Mouse (Mus musculus) kidney, embryonic 14.5 days (tissue): ENCODE measurements around the gene Gm4303. TPM values are rescaled to one million over a fixed set of nuclear protein-coding genes. Genes with fewer than 3 reads are reported as not detected.

Experiments
- polyA plus RNA-seq: library from polyadenylated mRNA; unstranded; fragments of >200 nt; fragmentation: Nextera tagmentation; extraction: Ambion mirVana; gene quantifications from 2 replicates; pipeline ENCODE4 v1.2.1, GENCODE M21; 2014

The Gm4303 gene
- polyA plus RNA-seq, 1 experiment from 2014 or later: not detected

Other genes starting within 250 kb of the Gm4303 start
- not detected in 2 replicates for gene Gm4301, start 10.3 kb upstream of the Gm4303 start, polyA plus RNA-seq
- gene Gm4302, start 5.1 kb upstream of the Gm4303 start, polyA plus RNA-seq: not detected in 2 replicates
- not detected in 2 replicates for gene Gm4305, start 5.1 kb downstream of the Gm4303 start, polyA plus RNA-seq
- gene Gm4307, start 15.4 kb downstream of the Gm4303 start, polyA plus RNA-seq: not detected in 2 replicates
- gene Gm4312, start 36.6 kb downstream of the Gm4303 start, polyA plus RNA-seq: not detected in 2 replicates
- gene Tmtc3, start 141.4 kb downstream of the Gm4303 start, polyA plus RNA-seq: 17.8 and 35.1 TPM in 2 replicates
- gene Cep290, start 141.6 kb downstream of the Gm4303 start, polyA plus RNA-seq: 7.9 and 8.7 TPM in 2 replicates
- 11.9 and 12.4 TPM in 2 replicates for gene 4930430F08Rik, start 244.5 kb downstream of the Gm4303 start, polyA plus RNA-seq
- gene 1700017N19Rik, start 244.5 kb downstream of the Gm4303 start, polyA plus RNA-seq: not detected in 2 replicates